Mouse (Mus musculus): ENCODE results near the gene Fam161a. TPM values are rescaled to one million over a fixed set of nuclear protein-coding genes. Genes with fewer than 3 reads are reported as not detected.

The Fam161a gene
- polyA plus RNA-seq, 1 experiment, result 3.2 TPM

DNA sequence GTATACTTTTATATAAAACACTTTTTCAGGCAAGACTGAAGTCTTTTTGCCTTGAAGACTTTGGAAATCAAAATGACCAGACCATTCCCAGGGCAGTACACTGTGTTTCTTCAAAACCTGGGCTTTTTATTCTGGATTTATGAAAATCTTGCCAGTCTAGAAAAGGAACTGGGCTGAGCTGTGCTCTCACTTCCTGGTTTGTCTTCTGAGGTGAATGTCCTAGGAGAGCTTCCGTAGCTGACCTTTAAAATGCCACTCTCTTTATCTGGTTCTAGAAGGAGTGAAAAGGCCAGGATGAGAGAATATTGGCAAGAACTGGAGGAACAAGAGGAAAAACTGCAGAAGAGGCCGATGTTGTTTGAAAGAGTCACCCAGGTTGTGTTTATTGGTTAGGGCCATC, 15.8 kb downstream of the Fam161a start:
- Histone ChIP-seq H3K4me3 (ENCODE audit: low read depth, low read length) (no peak overlapping the region), H3K9ac (ENCODE audit: low read depth, poor library complexity, severe bottlenecking) (no peak overlapping the region), H3K36me3 (ENCODE audit: control insufficient read depth, insufficient read depth, low read length, poor library complexity, severe bottlenecking) (no peaks in the 10 kb centered on the region), H3K4me1 (ENCODE audit: control insufficient read depth, insufficient read depth, low read length) (no peaks in the 10 kb centered on the region), H3K27ac (ENCODE audit: insufficient read depth, low read length) (no peak overlapping the region), H3K27me3 (ENCODE audit: control insufficient read depth, insufficient read depth, low read length, poor library complexity, severe bottlenecking) (no peaks in the 10 kb centered on the region), H3K9me3 (replicated peaks; ENCODE audit: control insufficient read depth, insufficient read depth, low read length, poor library complexity, severe bottlenecking) (0 out of 2 replicates have a peak, but pooled peaks cover 5% of the 10 kb centered on the region)
- TF ChIP-seq POLR2A (IDR thresholded peaks at IDR 0.05; ENCODE audit: insufficient read depth, low read length), result no peak
- no peak for TF ChIP-seq EP300 (IDR thresholded peaks at IDR 0.05; ENCODE audit: insufficient read depth, low read depth, low read length)
- no peak for TF ChIP-seq CTCF (IDR thresholded peaks at IDR 0.05; ENCODE audit: low read depth, low read length)

DNA sequence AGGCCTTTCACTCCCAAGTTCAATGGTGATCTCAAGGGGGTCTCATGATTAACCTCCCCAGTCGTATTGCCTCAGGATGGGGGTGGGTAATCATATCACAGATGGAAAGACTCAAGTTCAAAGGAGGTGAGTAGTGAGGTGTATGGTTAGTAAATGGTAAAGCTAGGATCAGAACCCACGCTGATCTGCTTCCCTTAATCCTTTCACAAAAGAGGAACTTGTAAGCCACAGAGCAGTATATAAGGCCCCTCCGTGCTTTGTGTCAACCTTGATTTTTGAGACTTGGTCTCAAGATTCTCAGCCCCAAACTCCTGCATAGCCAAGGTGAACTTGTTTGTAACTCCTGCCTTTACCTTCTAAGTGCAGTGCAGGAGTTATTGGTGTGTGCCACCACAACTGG, 16.8 kb downstream of the Fam161a start:
- no peaks in the 10 kb centered on the region for H3K4me1 ChIP-seq (ENCODE audit: control insufficient read depth, insufficient read depth, low read length)
- no peak overlapping the region for H3K9ac ChIP-seq (ENCODE audit: low read depth, poor library complexity, severe bottlenecking)
- no peak for TF ChIP-seq EP300 (IDR thresholded peaks at IDR 0.05; ENCODE audit: insufficient read depth, low read depth, low read length)
- TF ChIP-seq CTCF (IDR thresholded peaks at IDR 0.05; ENCODE audit: low read depth, low read length), result no peak
- no peak for TF ChIP-seq POLR2A (IDR thresholded peaks at IDR 0.05; ENCODE audit: insufficient read depth, low read length)
- H3K4me3 ChIP-seq (ENCODE audit: low read depth, low read length), result no peak overlapping the region
- H3K9me3 ChIP-seq (replicated peaks; ENCODE audit: control insufficient read depth, insufficient read depth, low read length, poor library complexity, severe bottlenecking), result no peaks in the 10 kb centered on the region
- H3K27me3 ChIP-seq (ENCODE audit: control insufficient read depth, insufficient read depth, low read length, poor library complexity, severe bottlenecking), result no peaks in the 10 kb centered on the region
- no peak overlapping the region for H3K27ac ChIP-seq (ENCODE audit: insufficient read depth, low read length)
- no peaks in the 10 kb centered on the region for H3K36me3 ChIP-seq (ENCODE audit: control insufficient read depth, insufficient read depth, low read length, poor library complexity, severe bottlenecking)

DNA sequence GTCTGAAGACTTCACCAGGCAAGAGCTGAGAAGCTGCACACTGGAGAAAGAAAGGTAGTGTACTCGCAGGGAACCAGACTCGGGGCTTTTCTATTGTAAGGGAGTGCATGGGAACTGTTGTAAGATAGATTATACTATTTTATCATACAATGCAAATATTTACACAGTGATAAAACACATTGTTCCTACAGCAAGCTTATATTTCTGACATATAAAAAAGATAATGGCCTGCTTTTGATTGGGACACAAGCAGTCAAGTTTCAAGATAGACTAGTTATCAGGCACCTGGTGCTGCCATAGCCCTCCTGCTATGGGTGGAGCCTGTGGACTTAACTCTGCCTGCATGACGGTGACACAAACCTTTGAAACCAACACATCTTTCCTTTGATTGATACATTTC, 21.6 kb downstream of the Fam161a start:
- Histone ChIP-seq H3K9ac (ENCODE audit: low read depth, poor library complexity, severe bottlenecking) (no peak overlapping the region), H3K9me3 (replicated peaks; ENCODE audit: control insufficient read depth, insufficient read depth, low read length, poor library complexity, severe bottlenecking) (no peaks in the 10 kb centered on the region), H3K4me3 (ENCODE audit: low read depth, low read length) (no peak overlapping the region), H3K36me3 (ENCODE audit: control insufficient read depth, insufficient read depth, low read length, poor library complexity, severe bottlenecking) (no peaks in the 10 kb centered on the region), H3K4me1 (ENCODE audit: control insufficient read depth, insufficient read depth, low read length) (no peaks in the 10 kb centered on the region), H3K27me3 (ENCODE audit: control insufficient read depth, insufficient read depth, low read length, poor library complexity, severe bottlenecking) (no peaks in the 10 kb centered on the region), H3K27ac (ENCODE audit: insufficient read depth, low read length) (no peak overlapping the region)
- TF ChIP-seq EP300 (IDR thresholded peaks at IDR 0.05; ENCODE audit: insufficient read depth, low read depth, low read length), result no peak
- no peak for TF ChIP-seq POLR2A (IDR thresholded peaks at IDR 0.05; ENCODE audit: insufficient read depth, low read length)
- no peak for TF ChIP-seq CTCF (IDR thresholded peaks at IDR 0.05; ENCODE audit: low read depth, low read length)

DNA sequence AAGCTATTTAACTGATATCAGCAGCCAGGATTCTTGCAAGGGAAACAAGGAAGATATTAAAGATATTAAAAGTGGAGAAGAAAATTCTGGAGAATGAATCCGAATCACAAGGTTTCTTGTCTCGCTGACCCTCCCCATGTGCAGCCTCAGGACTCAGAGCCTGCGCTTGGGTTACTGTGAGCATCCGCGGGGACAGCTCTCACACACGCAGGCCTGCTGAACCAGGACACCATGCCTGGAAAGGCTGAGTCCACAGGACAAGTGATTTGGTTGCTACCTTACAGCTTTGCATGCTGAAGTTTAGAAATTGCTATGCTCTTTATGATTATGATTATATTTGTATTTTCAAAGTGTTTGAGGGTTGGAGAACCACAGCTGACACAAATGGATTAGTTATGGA, 22.1 kb downstream of the Fam161a start:
- TF ChIP-seq POLR2A (IDR thresholded peaks at IDR 0.05; ENCODE audit: insufficient read depth, low read length) (no peak), EP300 (IDR thresholded peaks at IDR 0.05; ENCODE audit: insufficient read depth, low read depth, low read length) (no peak), CTCF (IDR thresholded peaks at IDR 0.05; ENCODE audit: low read depth, low read length) (no peak)
- no peak overlapping the region for H3K4me3 ChIP-seq (ENCODE audit: low read depth, low read length)
- no peaks in the 10 kb centered on the region for H3K27me3 ChIP-seq (ENCODE audit: control insufficient read depth, insufficient read depth, low read length, poor library complexity, severe bottlenecking)
- H3K9me3 ChIP-seq (replicated peaks; ENCODE audit: control insufficient read depth, insufficient read depth, low read length, poor library complexity, severe bottlenecking), result no peaks in the 10 kb centered on the region
- H3K36me3 ChIP-seq (ENCODE audit: control insufficient read depth, insufficient read depth, low read length, poor library complexity, severe bottlenecking), result no peaks in the 10 kb centered on the region
- H3K9ac ChIP-seq (ENCODE audit: low read depth, poor library complexity, severe bottlenecking), result no peak overlapping the region
- no peak overlapping the region for H3K27ac ChIP-seq (ENCODE audit: insufficient read depth, low read length)
- H3K4me1 ChIP-seq (ENCODE audit: control insufficient read depth, insufficient read depth, low read length), result no peaks in the 10 kb centered on the region

DNA sequence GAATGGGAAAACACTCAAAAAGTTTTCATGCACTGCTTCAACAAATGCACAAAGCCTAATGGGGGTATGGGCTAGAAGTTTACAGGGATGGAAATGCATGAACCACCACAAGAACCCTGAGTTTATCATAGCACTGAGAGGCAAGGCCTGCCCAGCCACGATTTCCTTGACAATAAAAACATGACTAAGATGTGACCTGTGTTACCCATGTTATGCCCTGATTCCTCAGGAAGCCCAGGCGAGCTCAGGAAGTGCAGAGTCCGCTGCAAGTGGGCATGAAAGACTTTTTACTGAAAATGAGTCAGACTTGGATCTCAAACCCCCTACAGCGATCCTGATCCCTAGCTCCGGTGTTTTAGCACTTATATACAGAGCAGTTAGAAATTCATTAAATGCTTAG, 39.9 kb downstream of the Fam161a start:
- TF ChIP-seq EP300 (IDR thresholded peaks at IDR 0.05; ENCODE audit: insufficient read depth, low read depth, low read length), result no peak
- TF ChIP-seq POLR2A (IDR thresholded peaks at IDR 0.05; ENCODE audit: insufficient read depth, low read length), result no peak
- no peak for TF ChIP-seq CTCF (IDR thresholded peaks at IDR 0.05; ENCODE audit: low read depth, low read length)
- Histone ChIP-seq H3K9ac (ENCODE audit: low read depth, poor library complexity, severe bottlenecking) (peak overlapping the region; percentile 13), H3K4me3 (ENCODE audit: low read depth, low read length) (no peak overlapping the region), H3K9me3 (replicated peaks; ENCODE audit: control insufficient read depth, insufficient read depth, low read length, poor library complexity, severe bottlenecking) (no peaks in the 10 kb centered on the region), H3K27ac (ENCODE audit: insufficient read depth, low read length) (peak overlapping the region; percentile 3; the same call in 1 of the 2 replicates), H3K4me1 (ENCODE audit: control insufficient read depth, insufficient read depth, low read length) (no peaks in the 10 kb centered on the region), H3K36me3 (ENCODE audit: control insufficient read depth, insufficient read depth, low read length, poor library complexity, severe bottlenecking) (no peaks in the 10 kb centered on the region), H3K27me3 (ENCODE audit: control insufficient read depth, insufficient read depth, low read length, poor library complexity, severe bottlenecking) (no peaks in the 10 kb centered on the region)

DNA sequence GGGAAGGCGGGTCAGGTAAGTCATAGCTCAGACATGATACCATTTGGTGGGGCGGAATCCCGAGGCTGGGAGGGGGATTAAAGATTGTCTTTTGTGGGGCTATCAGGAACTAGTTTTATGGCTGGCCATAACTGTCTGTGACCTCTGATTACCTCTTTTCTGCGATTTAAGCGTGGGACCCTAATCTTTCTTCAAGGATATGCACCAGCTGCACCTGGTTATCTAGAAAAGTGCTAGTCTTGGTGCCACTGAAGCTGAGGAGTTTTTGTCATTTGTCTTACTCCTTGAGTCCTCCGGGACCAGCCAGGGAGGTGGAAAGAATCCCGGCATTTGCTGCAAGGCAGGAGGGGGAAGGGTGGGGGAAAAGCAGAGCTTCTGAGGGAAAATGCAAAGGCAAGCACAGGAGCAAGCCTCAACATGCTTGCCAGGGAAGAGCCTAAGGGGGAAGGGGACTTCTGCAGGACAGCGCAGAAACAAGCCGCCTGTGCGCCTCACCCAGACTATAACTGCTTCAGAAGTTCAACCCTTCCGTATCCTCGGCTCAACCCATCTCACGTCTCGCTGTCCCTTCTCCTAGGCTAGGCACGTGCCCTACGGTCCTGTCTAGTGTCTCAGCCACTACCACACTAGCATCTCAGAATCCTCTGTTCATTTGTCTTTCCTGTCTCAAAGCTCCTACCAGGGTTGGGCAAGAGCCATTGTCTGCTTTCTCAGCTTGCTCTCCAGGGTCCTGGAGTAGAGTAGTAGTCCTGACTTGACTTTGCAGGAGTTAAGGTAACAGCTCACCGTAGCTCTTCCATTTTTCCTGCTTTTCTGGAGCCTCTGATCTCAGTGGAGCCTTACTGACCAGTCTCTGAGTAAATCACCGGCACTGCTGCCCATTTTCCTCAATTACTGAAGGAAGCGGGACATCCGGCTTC, 40.6 kb downstream of the Fam161a start:
- H3K9me3 ChIP-seq (replicated peaks; ENCODE audit: control insufficient read depth, insufficient read depth, low read length, poor library complexity, severe bottlenecking), result no peaks in the 10 kb centered on the region
- H3K9ac ChIP-seq (ENCODE audit: low read depth, poor library complexity, severe bottlenecking), result peak overlapping the region; percentile 13; the same call in 1 of the 2 replicates
- no peaks in the 10 kb centered on the region for H3K4me1 ChIP-seq (ENCODE audit: control insufficient read depth, insufficient read depth, low read length)
- H3K36me3 ChIP-seq (ENCODE audit: control insufficient read depth, insufficient read depth, low read length, poor library complexity, severe bottlenecking), result no peaks in the 10 kb centered on the region
- peak overlapping the region; percentile 21 for H3K27ac ChIP-seq (ENCODE audit: insufficient read depth, low read length)
- no peaks in the 10 kb centered on the region for H3K27me3 ChIP-seq (ENCODE audit: control insufficient read depth, insufficient read depth, low read length, poor library complexity, severe bottlenecking)
- peak; percentile 62; the same call in 1 of the 2 replicates for TF ChIP-seq EP300 (IDR thresholded peaks at IDR 0.05; ENCODE audit: insufficient read depth, low read depth, low read length)
- no peak for TF ChIP-seq POLR2A (IDR thresholded peaks at IDR 0.05; ENCODE audit: insufficient read depth, low read length)
- peak overlapping the region; percentile 42 for H3K4me3 ChIP-seq (ENCODE audit: low read depth, low read length)
